Mouse (Mus musculus) spleen, embryonic (tissue): ENCODE results near the gene Clip3.

Source experiments
- CTCF ChIA-PET: fragments of 350-600 bp; sonication (Branson Sonifier 250); formaldehyde crosslinking; loops from one replicate; lab custom pipeline; 2022; lab: Charles Lee

The Clip3 gene

DNA sequence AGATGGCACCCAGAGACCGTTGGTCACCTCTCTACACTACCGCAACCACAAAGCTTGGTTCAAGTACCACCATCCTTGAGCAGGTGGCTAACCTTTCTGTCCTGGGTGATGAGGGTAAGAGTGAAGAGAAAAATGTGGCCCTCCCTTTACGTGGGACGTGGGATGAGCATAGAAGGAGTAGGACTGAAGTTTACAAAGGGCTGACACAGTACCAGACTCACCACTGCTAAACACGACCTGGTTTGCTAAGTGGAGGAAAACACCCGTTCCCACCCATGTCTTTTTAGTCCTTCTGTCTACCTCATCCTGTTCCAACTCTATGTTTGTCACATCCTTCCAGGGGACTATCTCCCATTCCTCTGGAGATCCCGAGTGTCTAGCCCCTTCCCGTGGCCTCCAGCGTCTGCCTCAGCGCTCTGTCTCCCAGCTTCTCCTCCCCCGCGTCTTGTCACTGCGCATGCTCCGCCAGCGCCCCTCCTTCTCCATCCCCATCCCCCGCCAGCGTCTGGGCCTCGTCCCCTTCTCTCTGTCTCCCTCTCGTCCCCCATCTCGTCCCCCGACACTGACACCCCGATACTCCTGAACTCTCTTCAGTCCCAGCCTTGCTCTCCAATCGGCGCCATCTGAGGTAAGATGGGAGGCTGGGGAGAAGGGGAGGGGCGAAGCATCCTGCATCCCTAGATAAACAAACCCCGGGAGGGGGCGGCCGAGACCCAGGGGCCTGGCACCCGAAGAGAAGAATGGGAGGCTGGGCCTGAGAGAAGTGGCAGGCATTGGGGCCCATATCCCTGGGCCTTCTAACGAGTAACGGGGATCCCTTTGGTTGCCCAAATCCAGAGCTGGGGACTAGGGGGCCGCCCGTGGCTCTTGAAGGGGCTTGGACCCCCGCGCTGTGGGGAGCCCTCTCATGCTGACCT lies at the start of gene Clip3:
Gene Clip3, plus strand, starts transcription at position 514 of the 917 bp plus-strand sequence.
- CTCF ChIA-PET: no interaction called here

DNA sequence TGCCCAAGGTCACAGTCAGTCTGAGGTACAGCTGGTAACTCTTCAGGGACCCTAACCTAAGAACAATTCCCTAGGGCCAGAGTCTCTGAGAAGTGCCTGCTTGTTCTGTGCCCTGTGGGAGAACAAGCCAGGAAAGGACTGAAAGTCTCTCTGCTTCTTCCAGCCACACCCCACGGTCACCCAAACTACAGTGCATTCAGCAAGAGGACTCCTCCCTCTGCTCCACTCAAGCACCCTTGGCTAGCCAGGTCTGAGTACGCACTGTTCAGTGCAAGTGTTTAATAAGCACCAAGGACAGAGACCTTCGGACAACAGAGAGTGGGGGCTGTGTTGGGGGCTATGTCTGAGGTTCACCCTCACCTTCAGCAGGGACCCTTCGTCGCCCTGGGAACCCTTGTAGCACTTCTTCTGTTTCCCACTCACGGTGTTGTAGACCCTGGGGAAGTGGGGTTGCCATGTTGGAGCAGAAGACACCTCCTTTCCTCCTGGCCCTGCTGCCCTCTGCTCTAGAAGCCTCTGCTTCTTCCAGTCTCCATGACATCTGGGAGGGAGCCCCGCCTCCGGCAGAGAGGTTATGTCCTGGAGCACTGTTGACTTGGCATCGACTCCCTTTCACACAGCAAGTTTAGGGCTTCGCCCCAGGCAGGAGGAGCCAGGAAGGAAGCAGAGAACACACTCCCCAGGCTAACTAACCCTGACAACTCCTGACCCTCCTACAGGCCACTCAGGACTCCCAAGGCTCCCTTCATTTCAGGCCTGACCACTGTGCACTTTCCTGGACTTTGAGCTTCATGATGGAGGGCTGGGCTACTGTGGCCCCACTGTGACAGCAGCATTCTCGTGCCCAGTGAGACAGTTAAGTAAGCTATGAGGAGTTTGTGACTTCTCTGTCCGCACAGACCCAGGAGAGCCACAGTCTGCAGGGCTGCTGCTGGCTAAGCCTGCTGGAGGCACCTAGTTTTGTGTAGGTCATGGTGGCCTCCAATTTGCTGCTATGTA lies 39.3 kb upstream of the Clip3 start:
- CTCF ChIA-PET: no interaction called here

DNA sequence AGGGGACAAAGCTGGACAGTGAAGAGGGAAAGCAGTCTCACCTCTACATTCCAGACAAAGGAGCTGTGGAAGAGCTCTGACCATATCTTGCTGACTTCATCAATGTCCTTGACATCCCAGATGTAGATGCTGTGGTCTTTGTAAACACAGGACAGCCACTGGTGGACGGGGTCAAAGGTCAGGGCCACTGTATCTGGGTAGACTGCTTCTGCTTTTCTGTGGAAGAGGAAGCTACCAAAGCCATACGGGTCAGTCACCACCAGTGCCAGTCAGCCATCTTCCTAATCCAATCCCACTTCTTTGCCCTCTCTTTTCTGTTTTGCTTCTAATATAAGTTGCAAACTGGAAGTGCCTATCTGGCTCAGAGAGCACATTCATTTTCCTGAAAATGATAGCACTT lies 26.5 kb upstream of the Clip3 start:
- CTCF ChIA-PET: no interaction called here

DNA sequence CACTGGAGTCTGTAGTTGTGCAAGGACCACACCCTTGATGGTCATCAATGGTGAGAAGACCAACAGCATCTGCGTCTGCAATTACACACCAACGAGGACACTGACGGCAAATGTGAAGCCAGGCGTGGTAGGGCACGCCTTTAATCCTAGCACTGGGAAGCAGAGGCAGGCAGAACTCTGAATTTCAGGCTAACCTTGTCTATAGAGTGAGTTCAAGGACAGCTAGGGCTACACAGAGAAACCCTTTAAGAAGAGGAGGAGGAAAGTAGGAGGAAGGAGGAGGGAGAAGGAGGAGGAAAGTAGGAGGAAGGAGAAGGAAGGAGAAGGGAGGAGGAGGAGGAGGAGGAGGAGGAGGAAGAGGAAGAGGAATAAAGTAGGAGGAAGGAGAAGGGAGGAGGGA lies 26.0 kb upstream of the Clip3 start:
- CTCF ChIA-PET: no interaction called here

DNA sequence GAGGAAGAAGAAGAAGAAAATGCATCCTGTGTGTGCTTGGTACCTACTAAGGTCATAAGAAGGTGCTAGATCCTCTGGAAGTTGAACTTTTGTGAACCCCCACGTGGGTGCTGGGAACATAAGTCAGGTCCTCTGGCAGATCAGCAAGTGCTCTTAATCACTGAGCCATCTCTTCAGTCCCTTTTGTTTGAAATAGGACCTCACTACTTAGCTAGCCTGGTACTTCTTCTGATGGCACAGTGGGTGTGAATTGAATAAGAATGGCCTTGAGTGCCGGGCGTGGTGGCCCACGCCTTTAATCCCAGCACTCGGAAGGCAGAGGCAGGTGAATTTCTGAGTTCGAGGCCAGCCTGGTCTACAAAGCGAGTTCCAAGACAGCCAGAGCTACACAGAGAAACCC lies 25.6 kb upstream of the Clip3 start:
- CTCF ChIA-PET: no interaction called here

DNA sequence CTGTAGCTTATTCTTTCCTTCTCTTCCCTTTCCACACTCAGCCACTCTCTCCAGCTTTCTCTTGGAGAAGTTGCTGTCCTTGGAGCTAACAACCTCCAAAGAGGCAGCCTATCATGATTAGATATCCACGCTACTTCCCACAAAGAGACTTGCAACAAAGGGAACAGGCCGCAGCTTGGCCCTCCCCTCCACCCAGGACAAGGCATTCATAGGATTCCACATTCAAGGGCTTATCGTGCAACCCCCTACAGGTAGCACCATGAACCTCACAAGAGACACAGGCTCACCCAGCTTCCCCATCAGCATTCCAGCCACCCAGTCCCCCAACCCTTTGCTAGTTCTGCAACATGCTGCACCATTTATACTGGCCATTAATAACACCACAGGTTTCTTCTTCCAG lies 24.7 kb upstream of the Clip3 start:
- CTCF ChIA-PET: no interaction called here

DNA sequence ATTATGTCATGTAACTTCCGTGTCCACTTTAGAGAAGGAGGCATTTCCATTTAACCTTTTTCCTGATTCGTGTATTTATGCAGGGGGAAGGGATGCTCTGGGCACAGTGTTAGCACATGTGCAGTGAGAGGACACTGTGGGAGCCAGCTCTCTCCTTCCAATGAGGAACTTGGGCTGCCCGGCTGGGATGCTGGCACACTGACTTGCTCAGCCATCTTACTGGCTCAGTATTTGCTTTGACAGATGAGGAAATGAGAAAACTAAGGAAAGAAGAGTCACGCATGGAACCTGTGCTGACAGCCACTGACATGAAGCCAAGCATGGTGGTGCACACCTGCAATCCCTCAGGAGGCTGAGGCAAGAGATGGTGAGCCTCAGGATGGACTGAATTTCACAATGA lies 21.9 kb upstream of the Clip3 start:
- CTCF ChIA-PET: interaction anchor here (0.6 kb wide), 1 partner anchor 374 kb away, joined by 3 read pairs; no protein-coding TSS in a partner anchor

DNA sequence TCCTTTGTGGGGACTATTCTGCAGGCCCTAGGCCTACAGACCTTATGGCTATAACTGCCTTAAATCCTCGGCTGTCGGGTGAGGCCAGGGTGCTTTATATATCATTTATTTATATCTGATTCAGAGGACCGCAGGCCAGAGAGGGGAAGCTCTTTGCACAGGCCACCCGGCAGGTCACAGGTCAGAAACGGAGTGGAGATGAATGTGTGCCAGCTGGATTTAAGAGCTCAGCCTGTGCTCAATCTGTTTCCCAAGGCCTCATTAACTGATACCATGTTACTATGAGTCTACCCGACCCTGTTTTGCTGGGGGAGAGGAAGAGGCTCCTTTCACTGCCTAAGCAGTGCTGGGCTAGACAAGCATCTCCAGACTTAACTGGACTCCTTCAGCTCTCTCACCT lies 17.1 kb upstream of the Clip3 start:
- CTCF ChIA-PET: no interaction called here

DNA sequence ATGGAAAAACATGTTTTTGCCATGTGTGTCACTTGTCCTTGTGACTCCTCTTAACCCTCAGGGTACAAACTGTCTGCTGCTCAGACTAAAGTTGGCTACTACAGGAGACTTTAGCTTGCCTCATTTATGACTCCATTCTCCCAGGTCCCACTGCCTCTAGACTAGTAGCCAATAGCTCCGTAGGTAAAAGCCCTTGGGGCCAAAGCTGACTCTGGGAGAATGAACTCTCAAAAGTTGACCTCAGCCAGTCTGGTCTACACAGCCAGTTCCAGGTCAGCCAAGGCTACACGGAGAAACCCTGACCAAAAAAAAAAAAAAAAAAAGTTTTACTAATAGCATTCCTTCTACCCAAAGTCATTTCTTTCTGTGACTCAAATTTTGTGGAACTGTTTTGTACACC lies 12.6 kb upstream of the Clip3 start:
- CTCF ChIA-PET: no interaction called here

DNA sequence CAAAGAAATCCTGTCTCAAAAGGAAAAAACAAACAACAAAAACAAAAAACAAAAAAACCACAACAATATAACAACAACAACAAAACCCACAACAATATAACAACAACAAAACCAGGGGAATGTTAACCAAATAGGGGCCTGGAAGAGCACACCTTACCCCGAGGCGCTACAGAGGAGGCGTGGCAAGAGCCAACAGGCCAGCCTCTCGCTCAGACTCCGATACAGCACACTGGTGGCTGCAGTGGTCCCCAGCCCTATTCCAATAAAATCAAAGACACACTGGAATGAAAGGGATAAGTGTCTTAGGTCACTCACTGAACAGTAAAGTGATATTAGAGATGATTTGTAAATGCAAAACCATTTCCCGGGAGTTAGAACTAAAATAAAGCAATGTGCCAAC lies 12.0 kb upstream of the Clip3 start:
- CTCF ChIA-PET: no interaction called here

DNA sequence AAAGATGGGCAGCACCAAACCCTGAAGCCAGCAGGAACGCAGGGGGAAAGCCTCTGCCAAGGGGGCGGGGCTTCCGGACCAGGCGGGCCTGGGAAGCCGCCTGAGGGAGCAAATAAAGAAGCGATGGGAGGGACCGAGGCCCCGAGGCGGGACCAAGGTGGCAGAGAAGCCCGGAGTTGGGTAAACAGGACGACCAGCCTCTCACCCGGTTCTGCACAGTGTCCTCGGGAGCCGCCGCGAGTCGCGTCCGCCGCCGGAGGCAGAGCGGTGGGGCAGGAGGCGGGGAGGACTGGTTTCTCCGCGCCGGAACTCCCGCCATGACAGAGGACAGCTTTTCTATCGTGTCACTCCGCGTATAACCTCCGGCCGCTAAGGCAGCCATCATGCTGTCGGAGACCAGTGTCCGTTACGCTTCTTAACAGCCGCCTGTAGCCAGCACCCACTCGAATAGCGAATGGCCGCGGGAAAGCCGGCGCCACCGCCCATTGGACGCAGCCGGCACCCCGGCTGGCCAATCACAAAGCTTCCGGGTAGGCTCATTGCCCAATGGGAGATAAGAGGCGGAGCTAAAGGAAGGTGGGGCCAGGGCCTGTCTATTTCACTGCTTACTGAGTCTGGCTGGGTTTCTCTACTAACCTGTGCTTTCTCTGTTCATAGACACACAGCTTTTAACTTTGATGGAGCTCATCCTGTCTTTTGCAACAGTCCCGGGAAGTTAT lies 11.4 kb upstream of the Clip3 start, which contains the start of the genes Thap8 and Wdr62:
Gene Thap8, plus strand, starts transcription at position 144 of the 719 bp plus-strand sequence.
Gene Wdr62, minus strand, starts transcription at position 469 of the 719 bp plus-strand sequence.
- CTCF ChIA-PET: no interaction called here

DNA sequence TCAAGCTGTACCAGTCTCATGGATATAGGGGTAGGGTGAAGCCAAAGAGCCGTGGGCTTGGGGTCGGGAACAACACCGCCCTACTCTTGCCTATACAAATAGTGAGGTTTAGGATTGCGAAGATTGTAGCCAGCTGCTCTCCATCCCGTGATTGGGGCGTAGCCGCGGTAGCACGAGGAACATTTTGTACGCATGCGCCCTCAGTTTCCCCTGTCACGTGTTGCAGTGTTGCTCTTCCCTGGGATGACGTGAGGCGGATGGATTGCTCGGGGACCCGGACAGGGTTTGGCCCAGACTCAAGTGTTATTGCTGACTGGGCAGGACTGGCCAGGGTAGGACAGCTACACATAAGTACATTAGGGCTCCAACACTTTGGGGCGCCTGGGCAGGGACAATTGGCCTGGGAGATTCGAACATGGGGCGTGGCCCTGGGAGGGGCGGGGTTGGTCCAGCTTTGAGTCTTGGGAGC lies 10.8 kb upstream of the Clip3 start:
- CTCF ChIA-PET: interaction anchor here (0.6 kb wide), 1 partner anchor 94 kb away, joined by 3 read pairs; no protein-coding TSS in a partner anchor

DNA sequence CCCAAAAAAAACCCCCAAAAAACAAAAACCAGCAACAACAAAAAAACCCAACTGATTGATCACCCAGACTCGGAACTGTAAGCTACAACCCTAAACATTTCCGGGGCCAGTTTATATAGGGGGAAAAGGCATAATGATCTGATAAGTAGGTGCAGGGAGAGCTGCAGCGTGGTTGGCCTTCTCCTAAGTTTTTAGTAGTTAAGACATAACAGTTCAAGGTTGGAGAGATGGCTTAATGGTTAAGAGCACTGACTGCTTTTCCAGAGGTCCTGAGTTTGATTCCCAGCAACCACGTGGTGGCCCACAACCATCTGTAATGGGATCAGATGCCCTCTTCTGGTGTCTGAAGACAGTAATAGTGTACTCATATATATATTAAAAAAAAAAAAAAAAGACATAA lies 10.0 kb upstream of the Clip3 start:
- CTCF ChIA-PET: interaction anchor here (0.6 to 1.1 kb wide), 5 partner anchors 18 to 95 kb away, joined by 3 to 7 read pairs (median 3); no protein-coding TSS in a partner anchor

DNA sequence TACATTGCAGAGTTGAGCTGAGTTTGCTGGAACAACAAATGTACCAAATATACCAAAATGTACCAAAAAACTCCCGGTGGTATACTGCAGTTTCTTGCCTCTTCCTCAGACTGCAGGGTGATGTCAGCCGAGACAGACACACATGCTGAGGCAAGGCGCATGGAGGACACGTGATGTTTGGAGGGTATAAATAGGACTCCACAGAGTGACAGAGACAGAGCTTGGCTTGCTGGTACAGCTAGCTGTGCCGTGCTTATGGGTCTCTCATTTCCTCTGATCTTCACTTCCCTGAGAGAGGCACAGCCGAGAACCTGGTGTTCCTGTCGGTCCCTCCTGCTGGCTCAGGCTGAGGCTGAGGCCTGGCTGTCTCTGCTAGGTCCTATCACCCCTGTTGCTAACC lies 8.8 kb upstream of the Clip3 start:
- CTCF ChIA-PET: no interaction called here

DNA sequence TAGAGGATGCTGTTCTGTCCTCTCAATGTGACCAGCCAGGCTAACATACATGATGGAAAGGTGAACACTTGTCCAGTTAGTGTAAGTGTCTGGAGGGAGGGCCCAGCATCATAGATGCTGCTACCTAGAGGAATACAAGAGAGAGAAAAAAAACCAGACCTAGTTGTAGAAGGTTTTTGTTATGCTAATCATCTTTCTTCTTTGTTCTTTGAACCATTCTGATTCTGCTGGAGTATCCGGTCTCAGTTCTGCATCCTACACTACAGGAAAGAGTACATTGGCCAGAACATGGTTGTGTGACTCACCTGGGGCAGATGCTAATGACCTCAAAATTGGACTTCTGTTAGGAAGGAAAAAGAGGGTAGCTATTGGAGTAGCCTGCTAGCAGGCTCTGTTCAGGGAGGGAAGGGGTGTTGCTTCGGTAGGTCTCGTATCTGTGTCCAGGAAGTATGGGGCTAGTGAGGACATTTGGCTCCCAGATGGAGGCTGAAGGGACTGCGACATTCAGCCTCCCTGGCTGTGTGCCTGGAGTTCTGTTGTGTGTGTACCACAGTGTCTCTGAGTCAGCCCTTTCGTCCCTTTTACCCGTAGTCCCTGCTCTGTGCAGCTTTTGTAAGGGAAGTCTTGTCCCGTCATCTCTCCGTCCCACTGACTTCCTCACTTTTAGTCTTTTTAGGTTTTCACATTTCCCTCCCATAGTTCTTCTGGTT lies 4.7 kb upstream of the Clip3 start:
- CTCF ChIA-PET: no interaction called here

DNA sequence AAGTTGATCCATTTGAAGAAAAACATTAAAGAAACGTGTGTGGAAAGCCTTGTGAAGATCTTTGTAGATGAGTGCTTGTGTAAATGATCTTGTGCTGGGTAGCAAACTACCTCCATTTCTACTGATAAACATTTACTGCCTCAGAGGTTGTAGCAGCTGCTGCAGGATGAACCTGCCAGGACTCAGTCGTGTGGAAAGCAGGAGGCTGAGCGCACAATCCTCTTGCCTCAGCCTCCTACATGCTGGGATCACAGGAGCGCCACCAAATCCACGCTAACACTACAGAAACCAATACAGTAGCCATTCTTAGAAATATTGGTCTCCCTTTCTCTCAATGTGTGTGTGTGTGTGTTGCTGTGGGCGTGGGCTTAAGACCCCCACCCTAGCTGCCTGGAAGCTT lies 3.5 kb upstream of the Clip3 start:
- CTCF ChIA-PET: no interaction called here

DNA sequence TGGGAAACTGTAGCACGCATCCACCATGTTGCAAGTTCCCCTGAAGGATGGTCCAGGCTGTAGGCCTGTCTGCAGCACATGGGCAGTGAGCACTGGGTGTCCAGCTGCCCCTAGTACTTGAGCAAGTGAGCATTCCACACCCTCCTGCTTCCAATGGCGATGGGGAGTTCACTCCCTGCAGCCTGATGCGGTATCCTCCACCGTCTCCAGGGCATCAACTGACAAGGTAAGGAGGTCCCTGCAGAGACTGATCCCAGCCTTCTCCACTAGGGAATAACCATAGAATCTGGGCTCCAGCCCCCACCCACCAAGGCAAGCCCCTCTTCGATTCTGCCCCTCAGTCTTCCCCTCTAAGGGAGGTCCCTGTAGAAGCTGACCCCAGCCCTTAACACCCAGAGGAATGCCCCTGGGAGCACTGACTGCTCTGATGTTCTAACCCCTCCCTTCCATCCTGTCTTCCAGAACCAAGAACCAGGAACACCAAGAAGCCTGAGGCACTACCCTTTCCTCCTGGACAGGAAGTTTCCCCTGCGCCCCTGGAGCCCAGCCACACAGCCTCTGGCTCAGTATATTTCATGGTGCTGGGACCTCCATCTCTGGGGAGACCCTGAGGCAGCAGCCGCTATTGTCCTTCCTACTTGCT lies 2.3 kb upstream of the Clip3 start:
- CTCF ChIA-PET: no interaction called here

DNA sequence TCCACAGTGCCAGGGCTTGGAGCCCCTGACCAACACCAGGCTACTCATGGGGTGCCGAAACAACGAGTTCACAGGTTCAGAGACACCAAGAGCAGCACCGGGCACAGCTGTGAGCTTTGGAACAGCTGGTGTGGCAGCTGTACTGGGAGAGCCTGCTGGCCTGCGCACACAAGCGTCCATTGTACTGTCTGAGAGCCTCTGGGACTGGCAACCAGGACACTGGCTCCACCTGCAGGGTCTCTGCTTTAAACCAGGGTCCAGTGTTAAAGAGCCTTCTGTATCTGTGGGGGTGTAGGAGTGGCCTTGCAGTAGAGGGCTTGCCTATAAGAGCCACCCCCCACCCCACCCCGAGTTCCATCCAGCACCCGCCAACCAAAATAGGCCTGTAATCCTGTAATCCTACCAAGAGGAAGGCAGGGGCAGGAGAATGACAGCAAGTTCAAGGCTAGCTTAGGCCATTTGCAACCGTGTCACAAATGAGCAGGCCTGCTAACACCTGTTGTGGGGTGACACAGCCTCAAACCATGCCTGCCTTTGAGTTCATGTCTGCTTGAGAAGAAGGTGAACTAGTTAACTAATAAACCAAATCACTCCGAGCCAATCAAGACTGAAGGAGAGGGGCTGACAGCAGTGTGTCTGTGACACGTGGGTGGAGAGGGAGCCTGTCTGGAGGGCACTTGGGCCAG lies 1.7 kb upstream of the Clip3 start:
- CTCF ChIA-PET: no interaction called here

DNA sequence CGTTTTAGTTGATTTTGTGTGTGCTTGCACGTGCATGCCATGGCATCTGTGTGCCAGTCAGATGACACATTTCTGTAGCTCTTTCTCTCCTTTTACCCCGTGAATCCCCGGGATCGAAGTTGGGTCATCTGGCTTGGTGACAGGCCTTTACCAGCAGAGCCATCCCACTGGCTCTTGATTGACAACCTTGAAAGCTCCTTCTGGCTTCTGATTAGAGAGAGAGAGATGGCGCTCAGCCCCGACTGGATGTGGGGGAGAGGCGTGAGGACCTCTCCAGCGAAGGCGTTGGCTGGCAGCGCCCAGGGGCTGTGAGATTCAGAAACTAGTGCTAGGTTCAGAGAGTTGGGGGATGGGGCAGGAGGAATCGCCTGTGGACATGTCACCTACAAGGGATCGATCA lies 2.3 kb downstream of the Clip3 start:
- CTCF ChIA-PET: no interaction called here
